Mouse (Mus musculus): ENCODE measurements at regions not wholly inside any gene's neighbourhood (a gene's known extent, or its start where the extent isn't known, plus 50 kb on each side); places are given as distances from the start of the nearest gene placed in this dataset.
A peak's percentile ranks its signal among the peaks of the same experiment; 100 is the strongest.

DNA sequence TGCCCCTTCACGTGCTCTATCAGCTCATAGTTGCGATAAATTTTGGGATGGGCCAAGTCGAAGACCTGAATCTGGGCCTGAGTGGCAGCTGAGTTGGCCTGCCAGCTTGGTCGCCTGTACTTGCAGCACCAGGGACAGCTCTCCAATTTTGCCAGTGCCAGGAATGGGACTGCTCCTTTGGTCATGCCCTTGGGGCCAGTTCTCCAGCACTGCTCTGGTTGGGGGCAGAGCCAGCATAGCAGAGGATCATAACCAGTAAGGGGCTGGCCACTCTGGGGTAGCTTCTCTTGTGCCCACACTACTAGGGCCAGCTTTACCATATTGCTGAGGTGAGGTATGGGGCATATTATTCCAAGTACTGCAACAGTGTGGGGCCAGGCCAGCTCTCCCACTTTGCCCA lies 397.0 kb upstream of the Cadm2 start:
- DNase-seq (ENCODE audit: low spot score) (no peak), ATAC-seq (ENCODE audit: low FRiP score) (0 out of 2 replicates have a peak, but pooled peaks have one; percentile 17)
- Histone ChIP-seq H3K4me2 (replicated peaks; ENCODE audit: low read depth, low read length) (no peak overlapping the region), H3K9me3 (ENCODE audit: control insufficient read depth, low read length) (no peaks in the 10 kb centered on the region), H3K27ac (ENCODE audit: low read depth, low read length) (no peak overlapping the region), H3K27me3 (ENCODE audit: control insufficient read depth, insufficient read depth, low read length) (no peaks in the 10 kb centered on the region), H3K36me3 (ENCODE audit: control insufficient read depth, insufficient read depth, low read length) (no peaks in the 10 kb centered on the region), H3K4me1 (replicated peaks; ENCODE audit: control insufficient read depth, insufficient read depth, low read length) (no peaks in the 10 kb centered on the region), H3K9ac (ENCODE audit: low read depth, low read length) (no peak overlapping the region), H3K4me3 (ENCODE audit: low read depth, low read length) (no peak overlapping the region)
- 72% methylated on average over 4 of the region's 4 CpGs for WGBS

DNA sequence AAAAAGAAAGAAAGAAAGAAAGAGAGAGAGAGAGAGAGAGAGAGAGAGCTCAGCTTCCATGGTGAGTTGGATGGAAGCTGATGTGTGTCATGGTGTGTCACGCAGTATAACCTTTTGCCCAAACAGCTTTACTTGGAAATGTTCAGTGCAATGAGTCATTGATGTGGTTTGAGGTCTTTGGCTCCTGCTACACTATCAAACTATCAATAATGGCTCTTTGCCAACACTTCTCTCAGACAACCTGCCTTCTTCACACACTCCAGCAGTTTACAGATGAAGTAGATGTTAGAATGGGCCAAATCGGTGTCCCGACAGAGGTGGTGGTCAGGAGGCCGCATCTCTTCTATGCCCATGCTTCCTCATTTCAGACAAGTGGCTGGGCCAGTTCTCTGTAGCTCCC lies 369.0 kb upstream of the Cadm2 start:
- ATAC-seq (ENCODE audit: low FRiP score) (no peak), DNase-seq (ENCODE audit: low spot score) (no peak)
- no peaks in the 10 kb centered on the region for H3K36me3 ChIP-seq (ENCODE audit: control insufficient read depth, insufficient read depth, low read length)
- 96% methylated on average over 4 of the region's 4 CpGs for WGBS
- no peaks in the 10 kb centered on the region for H3K27me3 ChIP-seq (ENCODE audit: control insufficient read depth, insufficient read depth, low read length)
- no peak overlapping the region for H3K4me2 ChIP-seq (replicated peaks; ENCODE audit: low read depth, low read length)
- no peaks in the 10 kb centered on the region for H3K9me3 ChIP-seq (ENCODE audit: control insufficient read depth, low read length)
- no peak overlapping the region for H3K9ac ChIP-seq (ENCODE audit: low read depth, low read length)
- no peaks in the 10 kb centered on the region for H3K4me1 ChIP-seq (replicated peaks; ENCODE audit: control insufficient read depth, insufficient read depth, low read length)
- no peak overlapping the region for H3K4me3 ChIP-seq (ENCODE audit: low read depth, low read length)
- H3K27ac ChIP-seq (ENCODE audit: low read depth, low read length): no peak overlapping the region

DNA sequence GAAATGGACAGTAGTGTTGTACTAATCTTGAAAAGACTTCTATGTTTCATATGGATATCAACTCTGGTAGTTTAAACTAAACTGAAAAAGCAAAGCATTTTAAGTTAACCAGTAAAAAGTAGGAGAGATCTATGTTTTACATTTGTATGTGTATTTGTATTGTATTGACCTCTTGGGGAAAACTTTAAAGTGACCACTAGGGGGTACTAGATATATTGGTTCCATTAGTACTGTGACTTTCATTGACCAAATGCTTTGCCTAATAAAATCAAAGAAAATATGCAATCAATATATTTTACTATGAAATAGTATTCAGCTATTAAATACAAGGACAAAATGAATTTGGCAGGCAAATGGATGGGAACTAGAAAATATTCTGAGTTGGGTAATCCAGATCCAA lies 355.9 kb upstream of the Cadm2 start:
- DNase-seq (ENCODE audit: low spot score): no peak
- Histone ChIP-seq H3K4me2 (replicated peaks; ENCODE audit: low read depth, low read length) (no peak overlapping the region), H3K36me3 (ENCODE audit: control insufficient read depth, insufficient read depth, low read length) (no peaks in the 10 kb centered on the region), H3K9ac (ENCODE audit: low read depth, low read length) (no peak overlapping the region), H3K27me3 (ENCODE audit: control insufficient read depth, insufficient read depth, low read length) (no peaks in the 10 kb centered on the region), H3K4me3 (ENCODE audit: low read depth, low read length) (no peak overlapping the region), H3K27ac (ENCODE audit: low read depth, low read length) (no peak overlapping the region), H3K9me3 (ENCODE audit: control insufficient read depth, low read length) (no peaks in the 10 kb centered on the region), H3K4me1 (replicated peaks; ENCODE audit: control insufficient read depth, insufficient read depth, low read length) (no peaks in the 10 kb centered on the region)
- ATAC-seq (ENCODE audit: low FRiP score): no peak

DNA sequence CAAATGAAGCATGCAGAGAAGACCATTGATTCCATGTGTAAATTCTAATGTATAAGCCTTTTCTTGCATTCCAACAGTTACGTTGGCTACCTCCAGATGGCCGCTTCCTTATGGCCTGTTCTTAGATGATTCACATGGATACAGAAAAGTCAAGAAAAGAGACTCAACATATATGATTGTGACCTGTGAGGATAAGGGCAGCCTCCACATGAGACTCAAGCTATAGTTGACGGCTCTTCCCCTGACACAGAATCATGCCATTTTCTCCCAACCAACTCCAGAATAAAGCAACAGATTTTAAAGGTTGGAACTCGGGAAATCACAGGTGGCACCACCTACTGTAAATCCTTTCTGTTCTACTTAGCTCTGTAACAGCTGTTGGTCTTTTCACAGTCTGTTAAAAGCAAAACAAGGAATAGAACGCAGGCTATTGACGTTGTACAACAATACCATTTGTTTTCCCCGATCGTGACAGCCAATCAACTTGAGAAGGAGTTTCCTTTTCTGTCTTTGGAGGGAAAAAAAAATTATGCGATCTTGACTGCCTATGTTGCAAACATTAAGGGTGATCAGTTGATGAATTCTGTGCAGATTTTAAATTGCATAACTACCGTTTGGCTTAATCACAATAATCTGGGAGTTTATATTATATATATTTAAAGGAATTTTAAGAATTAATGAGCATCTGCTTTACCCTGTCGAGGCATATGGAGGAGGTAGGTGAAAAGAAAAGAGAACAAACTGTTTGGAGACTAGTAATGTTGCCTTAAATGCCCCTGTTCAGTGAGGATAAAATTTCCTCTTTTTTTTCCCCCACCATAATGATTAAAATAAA lies 347.8 kb upstream of the Cadm2 start:
- DNase-seq (ENCODE audit: low spot score) (no peak), ATAC-seq (ENCODE audit: low FRiP score) (no peak)
- WGBS: 84% methylated on average over 11 of the region's 11 CpGs
- H3K4me1 ChIP-seq (replicated peaks; ENCODE audit: control insufficient read depth, insufficient read depth, low read length): no peaks in the 10 kb centered on the region
- H3K36me3 ChIP-seq (ENCODE audit: control insufficient read depth, insufficient read depth, low read length): no peaks in the 10 kb centered on the region
- H3K9ac ChIP-seq (ENCODE audit: low read depth, low read length): no peak overlapping the region
- H3K9me3 ChIP-seq (ENCODE audit: control insufficient read depth, low read length): no peaks in the 10 kb centered on the region
- no peak overlapping the region for H3K27ac ChIP-seq (ENCODE audit: low read depth, low read length)
- no peak overlapping the region for H3K4me3 ChIP-seq (ENCODE audit: low read depth, low read length)
- H3K4me2 ChIP-seq (replicated peaks; ENCODE audit: low read depth, low read length): no peak overlapping the region
- no peaks in the 10 kb centered on the region for H3K27me3 ChIP-seq (ENCODE audit: control insufficient read depth, insufficient read depth, low read length)

DNA sequence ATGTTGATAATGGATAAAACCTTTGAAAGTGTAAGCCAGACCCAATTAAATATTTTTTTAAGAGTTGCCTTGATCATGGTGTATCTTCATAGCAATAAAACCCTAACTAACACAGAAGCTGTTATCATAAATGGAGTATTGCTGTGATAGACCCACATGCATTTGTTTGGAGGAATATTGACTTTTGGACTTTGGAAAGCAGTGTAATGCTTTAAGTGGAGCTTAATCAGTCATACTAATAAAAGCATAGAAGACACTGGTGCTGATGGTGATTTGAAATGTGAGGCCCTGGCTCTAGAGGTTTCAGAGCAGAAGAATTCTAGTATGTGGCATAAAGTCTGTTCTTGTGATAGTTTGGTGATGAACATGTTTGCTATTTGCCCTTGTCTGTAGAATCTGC lies 328.4 kb upstream of the Cadm2 start:
- H3K27ac ChIP-seq (ENCODE audit: low read depth, low read length): no peak overlapping the region

DNA sequence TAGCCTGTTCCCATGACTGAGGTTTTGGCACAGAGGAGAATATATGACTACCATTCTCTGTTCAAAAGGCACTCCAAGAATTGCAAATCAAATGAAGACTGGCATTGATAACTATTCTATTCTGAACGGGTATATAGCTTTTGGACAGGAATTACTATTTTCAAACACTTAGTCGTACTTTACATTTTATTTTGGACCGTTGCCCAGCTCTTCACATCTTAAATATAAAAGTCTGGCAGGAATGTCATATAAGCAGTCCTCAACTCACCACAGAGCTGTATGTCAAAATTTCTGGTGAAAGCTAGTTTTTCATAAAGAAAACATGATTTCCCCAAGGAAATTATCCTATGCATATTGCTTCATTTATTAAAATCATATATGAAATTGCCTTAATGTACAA lies 323.7 kb upstream of the Cadm2 start:
- WGBS: 94% methylated on average over 3 of the region's 3 CpGs
- no peak for DNase-seq (ENCODE audit: low spot score)
- H3K4me3 ChIP-seq (ENCODE audit: low read depth, low read length): no peak overlapping the region

More for the DNA sequence above, 328.4 kb upstream of the Cadm2 start:
- no peaks in the 10 kb centered on the region for H3K4me1 ChIP-seq (replicated peaks; ENCODE audit: control insufficient read depth, insufficient read depth, low read length)
- no peaks in the 10 kb centered on the region for H3K27me3 ChIP-seq (ENCODE audit: control insufficient read depth, insufficient read depth, low read length)
- H3K4me3 ChIP-seq (ENCODE audit: low read depth, low read length): no peak overlapping the region
- no peaks in the 10 kb centered on the region for H3K36me3 ChIP-seq (ENCODE audit: control insufficient read depth, insufficient read depth, low read length)
- no peak for DNase-seq (ENCODE audit: low spot score)
- no peak overlapping the region for H3K9ac ChIP-seq (ENCODE audit: low read depth, low read length)
- no peak for ATAC-seq (ENCODE audit: low FRiP score)
- H3K9me3 ChIP-seq (ENCODE audit: control insufficient read depth, low read length): no peaks in the 10 kb centered on the region
- H3K4me2 ChIP-seq (replicated peaks; ENCODE audit: low read depth, low read length): no peak overlapping the region

DNA sequence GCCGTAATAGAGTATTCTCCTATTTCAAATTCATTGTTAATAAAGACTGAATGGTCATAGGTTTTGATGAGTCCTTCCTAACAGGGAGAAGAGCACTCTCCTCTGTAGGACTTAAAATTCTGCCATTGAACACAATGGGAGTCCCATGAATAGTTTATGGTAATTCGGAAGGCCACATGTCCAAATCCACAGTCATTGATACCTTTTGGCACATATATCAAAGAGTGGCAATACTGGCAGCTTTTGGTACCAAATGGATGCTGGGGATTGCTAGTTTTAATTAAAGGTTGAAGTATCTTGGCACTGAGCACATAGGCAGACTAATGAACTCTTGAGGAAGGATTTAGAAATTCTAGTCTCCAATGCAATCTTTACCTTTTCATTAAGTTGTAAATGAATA lies 298.5 kb upstream of the Cadm2 start:
- H3K27ac ChIP-seq (ENCODE audit: low read depth, low read length): no peak overlapping the region

More for the DNA sequence above, 323.7 kb upstream of the Cadm2 start:
- no peak overlapping the region for H3K9ac ChIP-seq (ENCODE audit: low read depth, low read length)
- H3K27me3 ChIP-seq (ENCODE audit: control insufficient read depth, insufficient read depth, low read length): no peaks in the 10 kb centered on the region
- H3K4me1 ChIP-seq (replicated peaks; ENCODE audit: control insufficient read depth, insufficient read depth, low read length): no peaks in the 10 kb centered on the region
- H3K9me3 ChIP-seq (ENCODE audit: control insufficient read depth, low read length): no peaks in the 10 kb centered on the region
- H3K36me3 ChIP-seq (ENCODE audit: control insufficient read depth, insufficient read depth, low read length): no peaks in the 10 kb centered on the region
- H3K4me2 ChIP-seq (replicated peaks; ENCODE audit: low read depth, low read length): no peak overlapping the region
- no peak for ATAC-seq (ENCODE audit: low FRiP score)
- H3K27ac ChIP-seq (ENCODE audit: low read depth, low read length): no peak overlapping the region

DNA sequence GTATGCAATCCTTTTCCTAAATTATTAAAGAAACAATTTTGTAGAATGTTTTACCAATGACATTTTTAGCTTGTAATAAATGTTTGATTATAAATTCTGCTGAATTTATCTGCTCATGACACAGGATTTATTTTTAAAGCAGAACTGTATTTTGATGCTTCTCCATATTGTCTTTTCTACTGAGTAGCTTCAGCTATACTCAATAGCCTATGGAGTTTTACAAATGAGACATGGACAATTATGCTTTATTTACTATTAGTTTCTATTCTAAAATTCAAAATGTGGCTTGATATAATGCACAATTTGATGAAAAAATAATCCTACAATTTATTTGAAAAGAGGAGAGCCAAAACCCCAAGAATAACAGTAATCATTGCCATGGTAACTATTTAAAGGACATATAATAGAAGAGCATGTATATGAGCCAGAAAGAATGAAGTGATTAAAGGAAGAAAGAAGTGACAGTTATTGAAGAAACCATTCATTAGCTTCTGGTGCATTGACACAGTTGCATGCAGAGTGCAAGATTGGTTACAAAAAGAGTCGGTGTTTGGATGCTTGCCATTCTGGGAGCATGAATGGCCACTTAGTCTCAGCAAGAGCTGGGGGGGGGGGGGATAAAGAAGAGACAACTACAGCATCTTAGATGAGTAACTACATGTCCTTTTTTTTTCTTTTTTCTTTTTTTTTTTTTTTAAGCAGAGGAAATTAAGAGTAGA lies 250.8 kb upstream of the Cadm2 start:
- Histone ChIP-seq H3K4me3 (ENCODE audit: low read depth, low read length) (no peak overlapping the region), H3K4me2 (replicated peaks; ENCODE audit: low read depth, low read length) (no peak overlapping the region), H3K4me1 (replicated peaks; ENCODE audit: control insufficient read depth, insufficient read depth, low read length) (no peaks in the 10 kb centered on the region), H3K27me3 (ENCODE audit: control insufficient read depth, insufficient read depth, low read length) (no peaks in the 10 kb centered on the region), H3K9me3 (ENCODE audit: control insufficient read depth, low read length) (no peaks in the 10 kb centered on the region), H3K36me3 (ENCODE audit: control insufficient read depth, insufficient read depth, low read length) (no peaks in the 10 kb centered on the region), H3K27ac (ENCODE audit: low read depth, low read length) (no peak overlapping the region), H3K9ac (ENCODE audit: low read depth, low read length) (no peak overlapping the region)
- ATAC-seq (ENCODE audit: low FRiP score) (peak; percentile 77), DNase-seq (ENCODE audit: low spot score) (no peak)
- 48% methylated on average over 1 of the region's 1 CpGs for WGBS

More for the DNA sequence above, 298.5 kb upstream of the Cadm2 start:
- ATAC-seq (ENCODE audit: low FRiP score) (no peak), DNase-seq (ENCODE audit: low spot score) (no peak)
- H3K36me3 ChIP-seq (ENCODE audit: control insufficient read depth, insufficient read depth, low read length): no peaks in the 10 kb centered on the region
- H3K9me3 ChIP-seq (ENCODE audit: control insufficient read depth, low read length): no peaks in the 10 kb centered on the region
- H3K4me2 ChIP-seq (replicated peaks; ENCODE audit: low read depth, low read length): no peak overlapping the region
- no peaks in the 10 kb centered on the region for H3K27me3 ChIP-seq (ENCODE audit: control insufficient read depth, insufficient read depth, low read length)
- no peaks in the 10 kb centered on the region for H3K4me1 ChIP-seq (replicated peaks; ENCODE audit: control insufficient read depth, insufficient read depth, low read length)
- H3K4me3 ChIP-seq (ENCODE audit: low read depth, low read length): no peak overlapping the region
- H3K9ac ChIP-seq (ENCODE audit: low read depth, low read length): no peak overlapping the region
- WGBS: 91% methylated on average over 2 of the region's 2 CpGs

DNA sequence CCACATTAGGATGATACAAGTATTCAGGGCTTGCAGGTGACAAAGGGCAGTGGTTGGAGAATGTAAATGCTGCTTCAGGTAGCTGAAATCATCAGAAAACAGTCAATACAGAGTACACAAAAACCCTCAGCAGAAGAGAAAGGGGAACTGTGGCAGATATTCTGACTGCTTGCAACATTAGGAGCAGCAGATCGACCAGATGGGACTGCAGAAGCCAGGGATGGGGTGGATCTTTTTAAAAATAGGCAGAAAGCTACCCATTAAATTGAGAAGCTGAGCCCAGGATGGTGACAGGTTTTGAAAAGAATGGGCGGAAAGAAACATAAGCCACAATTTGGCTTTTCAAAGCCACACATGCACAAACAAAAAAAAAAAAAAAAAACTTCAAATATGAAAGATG lies 229.5 kb upstream of the Cadm2 start:
- no peaks in the 10 kb centered on the region for H3K36me3 ChIP-seq (ENCODE audit: control insufficient read depth, insufficient read depth, low read length)
- 60% methylated on average over 2 of the region's 2 CpGs for WGBS
- H3K27me3 ChIP-seq (ENCODE audit: control insufficient read depth, insufficient read depth, low read length): no peaks in the 10 kb centered on the region
- no peak overlapping the region for H3K4me3 ChIP-seq (ENCODE audit: low read depth, low read length)
- no peak overlapping the region for H3K4me2 ChIP-seq (replicated peaks; ENCODE audit: low read depth, low read length)
- ATAC-seq (ENCODE audit: low FRiP score): no peak
- H3K4me1 ChIP-seq (replicated peaks; ENCODE audit: control insufficient read depth, insufficient read depth, low read length): no peaks in the 10 kb centered on the region
- DNase-seq (ENCODE audit: low spot score): no peak
- no peak overlapping the region for H3K9ac ChIP-seq (ENCODE audit: low read depth, low read length)
- no peak overlapping the region for H3K27ac ChIP-seq (ENCODE audit: low read depth, low read length)
- H3K9me3 ChIP-seq (ENCODE audit: control insufficient read depth, low read length): no peaks in the 10 kb centered on the region

All from hindbrain, embryonic 11.5 days (tissue).